Mouse (Mus musculus) midbrain, embryonic 10.5 days (tissue): ENCODE measurements around the gene Cfap99. TPM values are rescaled to one million over a fixed set of nuclear protein-coding genes. Genes with fewer than 3 reads are reported as not detected.

Experiments
- DNase-seq: peaks from one replicate; pipeline ENCODE4 v3.0.0-alpha.2; 2017; ENCODE audit warnings: low spot score
- H3K27ac ChIP-seq: fragments of 300-500 bp; sonication (generic); replicated peaks from 2 replicates; pipeline ENCODE4 v1.5.1; 2016; ENCODE audit warnings: mild to moderate bottlenecking
- H3K27me3 ChIP-seq: fragments of 300-500 bp; sonication (generic); 2 replicates; pipeline ENCODE4 v1.6.1; 2016; ENCODE audit warnings: low read depth, mild to moderate bottlenecking; ENCODE audit not compliant: poor library complexity, severe bottlenecking
- H3K36me3 ChIP-seq: fragments of 300-500 bp; sonication (generic); 2 replicates; pipeline ENCODE4 v1.6.1; 2016; ENCODE audit warnings: mild to moderate bottlenecking, moderate library complexity
- H3K4me1 ChIP-seq: fragments of 300-500 bp; sonication (generic); 2 replicates; pipeline ENCODE4 v1.6.1; 2016
- H3K4me3 ChIP-seq: fragments of 300-500 bp; sonication (generic); 2 replicates; pipeline ENCODE4 v1.5.1; 2016; ENCODE audit warnings: mild to moderate bottlenecking, moderate library complexity
- H3K9me3 ChIP-seq: fragments of 300-500 bp; sonication (generic); replicated peaks from 2 replicates; pipeline ENCODE4 v1.6.1; 2016; ENCODE audit warnings: mild to moderate bottlenecking
- WGBS: fragments of 180-500 bp; shearing (Covaris S2); methylation state at CpG from one replicate; pipeline ENCODE4 v1.1.7; 2016; 5-methylcytosine and 5-hydroxymethylcytosine counted together
- polyA plus RNA-seq: library from polyadenylated mRNA; unstranded; fragments of >200 nt; fragmentation: Nextera tagmentation; extraction: Ambion mirVana; gene quantifications from 2 replicates; pipeline ENCODE4 v1.2.1, GENCODE M21; 2016

The Cfap99 gene
- polyA plus RNA-seq, 1 experiment from 2014 or later, result not detected

DNA sequence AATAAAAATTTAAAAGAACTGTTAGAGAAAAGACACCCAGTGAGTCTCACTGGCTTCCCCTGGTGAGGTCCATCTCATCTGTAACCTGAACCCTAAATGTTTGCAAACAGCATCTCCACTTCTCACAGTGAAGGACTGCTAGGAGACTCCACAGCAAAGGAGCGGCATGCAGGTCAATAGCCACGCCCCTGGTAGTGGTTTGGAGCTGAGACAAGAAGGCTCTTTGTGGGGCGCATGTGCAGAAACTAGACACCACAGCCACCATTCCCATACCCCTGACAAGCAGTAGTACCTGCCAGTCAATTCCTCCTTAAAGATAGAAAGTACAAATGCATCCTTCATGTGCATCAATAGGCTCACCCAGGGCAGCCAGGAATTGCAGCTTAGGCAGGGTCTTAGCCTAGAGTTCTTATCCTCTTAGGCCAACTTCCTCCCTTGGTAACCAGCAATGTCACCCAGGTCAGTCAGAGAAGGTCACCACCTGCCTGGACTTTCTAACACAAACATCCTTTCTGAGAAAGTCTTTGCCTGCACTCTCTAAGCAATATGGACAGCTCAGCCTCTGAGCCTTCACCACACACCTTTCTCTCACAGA, 4.1 kb upstream of the Cfap99 start:
- H3K4me1 ChIP-seq, result peaks cover 43% of the 10 kb centered on the region
- H3K36me3 ChIP-seq, result no peaks in the 10 kb centered on the region
- no peak overlapping the region for H3K27ac ChIP-seq
- no peak for DNase-seq
- H3K9me3 ChIP-seq, result no peaks in the 10 kb centered on the region
- peaks cover 58% of the 10 kb centered on the region for H3K27me3 ChIP-seq
- 45% methylated on average over 3 of the region's 3 CpGs for WGBS
- no peak overlapping the region for H3K4me3 ChIP-seq

DNA sequence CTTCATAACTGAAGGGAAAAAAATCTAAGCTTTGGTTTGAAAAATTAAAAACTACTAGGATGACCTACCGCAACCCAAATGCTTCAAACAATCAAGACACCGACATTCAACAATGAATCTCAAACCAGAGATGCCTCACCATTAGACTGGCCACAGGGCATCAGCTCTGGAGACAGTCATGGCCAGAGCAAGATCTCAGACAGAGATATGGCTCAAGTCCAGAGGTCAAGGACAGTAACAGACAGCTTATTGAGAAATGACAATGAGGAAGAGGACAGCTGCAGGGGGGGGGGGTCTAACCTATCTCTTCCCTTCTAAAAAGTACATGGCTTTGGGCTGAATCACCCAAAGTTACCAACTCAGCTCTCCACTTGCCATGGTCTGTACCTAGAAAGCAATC, 3.1 kb upstream of the Cfap99 start:
- no peak for DNase-seq
- Histone ChIP-seq H3K27me3 (peaks cover 69% of the 10 kb centered on the region), H3K27ac (no peak overlapping the region), H3K36me3 (no peaks in the 10 kb centered on the region), H3K9me3 (no peaks in the 10 kb centered on the region), H3K4me3 (no peak overlapping the region), H3K4me1 (peaks cover 43% of the 10 kb centered on the region)
- WGBS, result 86% methylated on average over 2 of the region's 2 CpGs

DNA sequence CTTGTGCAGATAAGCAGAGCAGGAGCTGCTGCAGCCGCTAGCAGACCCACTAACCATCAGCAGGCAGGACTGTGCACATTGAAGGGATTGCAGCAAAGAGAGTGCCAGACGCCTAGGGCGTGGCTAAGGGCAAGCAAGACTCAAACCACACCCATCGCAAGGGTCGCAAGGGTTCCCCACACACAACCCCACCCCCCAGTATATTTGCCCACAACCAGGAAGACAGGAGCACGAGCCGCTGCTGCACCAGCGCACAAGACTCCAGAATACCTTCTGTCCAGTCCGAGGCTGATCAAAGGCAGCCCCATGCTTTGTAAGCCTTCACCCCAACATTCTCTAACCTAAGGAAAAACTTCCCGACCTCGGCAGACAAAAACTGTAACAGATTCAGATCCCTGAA, 1.9 kb upstream of the Cfap99 start:
- no peak overlapping the region for H3K27ac ChIP-seq
- DNase-seq, result peak; percentile 21
- H3K9me3 ChIP-seq, result no peaks in the 10 kb centered on the region
- WGBS, result 2% methylated on average over 11 of the region's 11 CpGs
- H3K4me1 ChIP-seq, result peaks cover 43% of the 10 kb centered on the region
- peaks cover 79% of the 10 kb centered on the region for H3K27me3 ChIP-seq
- H3K4me3 ChIP-seq, result peak overlapping the region; percentile 78
- no peaks in the 10 kb centered on the region for H3K36me3 ChIP-seq

DNA sequence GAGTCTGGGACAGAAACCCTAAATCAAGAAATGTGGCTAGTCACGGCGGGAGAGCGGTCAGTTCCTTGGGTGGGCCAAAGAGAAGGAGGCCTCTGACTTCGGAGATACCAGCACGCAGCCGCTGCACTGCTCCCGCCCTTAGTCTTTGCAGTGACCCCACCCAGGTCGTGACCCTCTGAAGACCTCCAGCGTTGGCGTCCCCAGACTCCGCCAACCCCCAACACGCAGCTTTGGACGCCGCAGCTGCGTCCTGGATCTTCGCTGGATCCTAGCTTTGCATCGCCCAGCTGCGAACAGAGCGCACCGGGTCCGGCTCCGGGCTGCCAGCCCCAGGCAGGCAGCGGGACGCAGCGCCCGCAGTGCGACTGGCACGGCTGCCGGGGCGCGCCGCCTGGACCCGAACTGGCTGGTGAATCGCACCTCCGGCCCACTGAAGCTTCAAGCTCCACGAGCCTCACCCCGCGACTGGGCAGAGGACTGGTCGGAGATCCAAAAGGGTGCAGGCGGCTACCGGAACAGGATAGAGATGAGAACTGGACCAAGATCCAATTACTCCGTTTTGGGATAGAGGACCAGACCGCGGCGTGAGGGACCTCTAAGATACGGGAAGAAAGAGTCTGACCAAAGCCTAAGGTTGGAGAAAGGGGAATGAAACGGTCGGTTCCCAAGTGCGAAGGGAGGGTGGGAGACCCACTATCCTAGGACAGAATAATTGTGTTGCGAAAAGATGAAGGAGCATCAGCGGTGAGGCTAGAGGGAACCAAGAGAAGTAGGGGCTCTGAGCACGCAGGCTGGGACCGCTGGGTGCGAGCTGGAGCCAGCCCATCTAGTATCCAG, 1.2 kb upstream of the Cfap99 start:
- peaks cover 79% of the 10 kb centered on the region for H3K27me3 ChIP-seq

DNA sequence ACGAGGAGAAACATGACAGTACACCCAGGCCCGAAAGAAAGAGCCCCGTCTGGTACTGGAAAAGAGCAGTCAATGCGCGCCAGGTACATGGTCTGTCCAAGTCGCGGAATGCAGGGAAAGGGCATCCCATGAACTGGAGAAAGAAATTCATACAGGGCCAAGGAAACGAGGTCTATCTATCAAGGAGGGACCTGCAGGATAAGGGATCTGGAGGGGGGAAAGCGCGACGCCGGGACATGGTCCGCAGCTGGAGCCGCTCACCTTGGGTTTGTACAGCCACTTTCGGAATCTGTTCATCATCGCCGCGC, 608 bp upstream of the Cfap99 start:
- Histone ChIP-seq H3K27me3 (peaks cover 79% of the 10 kb centered on the region), H3K4me1 (peaks cover 36% of the 10 kb centered on the region), H3K36me3 (no peaks in the 10 kb centered on the region), H3K27ac (peak overlapping the region; percentile 61), H3K9me3 (no peaks in the 10 kb centered on the region), H3K4me3 (peak overlapping the region; percentile 78)
- DNase-seq, result no peak
- 1% methylated on average over 18 of the region's 18 CpGs for WGBS

More for the DNA sequence above, 1.2 kb upstream of the Cfap99 start:
- DNase-seq, result peak; percentile 56
- Histone ChIP-seq H3K9me3 (no peaks in the 10 kb centered on the region), H3K4me3 (peak overlapping the region; percentile 78), H3K4me1 (peaks cover 42% of the 10 kb centered on the region), H3K36me3 (no peaks in the 10 kb centered on the region), H3K27ac (no peak overlapping the region; the same call in 1 of the 2 replicates)
- under 1% methylated on average over 54 of the region's 54 CpGs for WGBS

DNA sequence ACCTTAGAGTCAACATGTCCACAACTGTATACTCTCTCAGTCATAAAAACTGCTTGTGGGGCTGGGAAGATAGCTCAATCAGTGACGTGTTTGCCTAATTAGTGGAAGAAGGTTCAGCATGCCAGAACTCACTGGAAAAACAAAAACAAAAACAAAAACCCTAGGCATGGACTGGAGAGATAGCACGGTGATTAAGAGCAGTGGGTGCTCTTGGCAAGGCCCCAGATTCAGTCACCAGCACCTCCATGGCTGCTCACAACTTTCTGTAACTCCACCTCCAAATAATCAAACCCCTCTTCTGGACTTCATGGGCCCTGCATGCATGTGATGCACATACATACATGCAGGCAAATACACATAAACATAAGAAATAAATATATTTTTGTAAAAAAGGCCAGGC, 886 bp downstream of the Cfap99 start:
- no peak for DNase-seq
- H3K36me3 ChIP-seq, result no peaks in the 10 kb centered on the region
- peaks cover 70% of the 10 kb centered on the region for H3K27me3 ChIP-seq
- H3K27ac ChIP-seq, result no peak overlapping the region
- 60% methylated on average over 2 of the region's 2 CpGs for WGBS
- peaks cover 35% of the 10 kb centered on the region for H3K4me1 ChIP-seq
- peak overlapping the region; percentile 78 for H3K4me3 ChIP-seq
- H3K9me3 ChIP-seq, result no peaks in the 10 kb centered on the region

DNA sequence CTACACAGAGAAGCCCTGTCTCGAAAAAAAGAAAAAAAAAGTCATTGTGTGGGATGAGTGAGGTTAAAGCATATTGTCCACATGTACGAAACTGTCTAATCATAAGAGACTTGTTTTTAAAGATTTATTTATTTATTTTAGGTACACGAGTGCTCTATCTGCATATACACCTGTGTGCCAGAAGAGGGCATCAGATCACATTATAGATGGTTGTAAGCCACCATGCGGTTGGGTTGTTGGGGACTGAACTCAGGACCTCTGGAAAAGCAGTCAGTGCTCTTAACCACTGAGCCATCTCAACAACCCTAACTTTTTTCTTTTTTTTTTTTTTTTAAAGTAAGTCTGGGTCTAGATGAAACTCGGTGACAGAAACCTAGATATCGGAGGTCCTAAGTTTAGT, 5.0 kb downstream of the Cfap99 start:
- 79% methylated on average over 6 of the region's 6 CpGs for WGBS
- no peak for DNase-seq

DNA sequence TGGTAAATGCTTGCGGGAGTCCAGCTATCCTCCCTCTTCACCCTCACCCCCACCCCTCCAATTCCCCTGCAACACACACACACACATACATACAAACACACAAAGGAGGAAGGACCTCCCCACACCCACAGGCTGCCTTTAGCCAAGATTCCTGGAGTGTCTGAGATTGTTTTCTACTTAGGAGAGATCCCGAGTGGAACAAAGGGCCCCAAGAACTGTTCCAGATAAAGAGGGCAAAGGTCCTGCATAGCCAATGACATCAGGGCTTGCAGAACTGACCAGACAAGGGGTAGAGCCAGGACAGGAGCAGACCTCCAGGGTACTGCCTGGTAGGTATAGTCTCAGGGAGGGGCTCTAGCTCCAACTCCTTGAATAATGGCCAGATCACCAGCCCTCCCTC, 6.3 kb downstream of the Cfap99 start:
- 41% methylated on average over 2 of the region's 2 CpGs for WGBS
- Histone ChIP-seq H3K4me3 (no peak overlapping the region), H3K36me3 (no peaks in the 10 kb centered on the region), H3K27me3 (peaks cover 16% of the 10 kb centered on the region), H3K27ac (0 out of 2 replicates have a peak overlapping the region, but pooled peaks have one; percentile 0), H3K4me1 (peaks cover 26% of the 10 kb centered on the region), H3K9me3 (no peaks in the 10 kb centered on the region)
- DNase-seq, result no peak

More for the DNA sequence above, 5.0 kb downstream of the Cfap99 start:
- no peaks in the 10 kb centered on the region for H3K9me3 ChIP-seq
- H3K4me1 ChIP-seq, result peaks cover 33% of the 10 kb centered on the region
- no peaks in the 10 kb centered on the region for H3K36me3 ChIP-seq
- H3K27ac ChIP-seq, result no peak overlapping the region
- H3K27me3 ChIP-seq, result peaks cover 30% of the 10 kb centered on the region
- no peak overlapping the region for H3K4me3 ChIP-seq

DNA sequence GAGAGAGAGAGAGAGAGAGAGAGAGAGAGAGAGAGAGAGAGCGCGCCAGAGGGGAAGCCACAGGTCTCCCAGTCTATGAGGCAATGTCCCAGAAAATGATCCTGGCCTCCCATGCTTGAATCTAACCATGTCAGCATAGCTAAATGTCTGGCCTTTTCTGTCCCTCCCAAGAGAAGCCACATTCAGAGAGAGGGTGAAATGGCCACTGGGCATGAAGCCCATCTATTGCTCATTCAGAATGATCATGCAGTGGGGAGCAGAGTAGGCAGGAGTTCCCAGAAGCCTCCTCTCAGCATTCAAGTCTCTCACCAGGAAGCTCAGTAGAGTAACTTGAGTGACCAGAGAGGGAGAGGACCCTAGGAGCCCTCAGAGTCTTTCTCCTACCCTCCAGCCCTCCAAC, 6.7 kb downstream of the Cfap99 start:
- Histone ChIP-seq H3K4me1 (peaks cover 26% of the 10 kb centered on the region), H3K27me3 (peaks cover 12% of the 10 kb centered on the region), H3K36me3 (no peaks in the 10 kb centered on the region), H3K4me3 (no peak overlapping the region), H3K9me3 (no peaks in the 10 kb centered on the region), H3K27ac (0 out of 2 replicates have a peak overlapping the region, but pooled peaks have one; percentile 0)
- WGBS, result 100% methylated on average over 1 of the region's 2 CpGs
- DNase-seq, result no peak

DNA sequence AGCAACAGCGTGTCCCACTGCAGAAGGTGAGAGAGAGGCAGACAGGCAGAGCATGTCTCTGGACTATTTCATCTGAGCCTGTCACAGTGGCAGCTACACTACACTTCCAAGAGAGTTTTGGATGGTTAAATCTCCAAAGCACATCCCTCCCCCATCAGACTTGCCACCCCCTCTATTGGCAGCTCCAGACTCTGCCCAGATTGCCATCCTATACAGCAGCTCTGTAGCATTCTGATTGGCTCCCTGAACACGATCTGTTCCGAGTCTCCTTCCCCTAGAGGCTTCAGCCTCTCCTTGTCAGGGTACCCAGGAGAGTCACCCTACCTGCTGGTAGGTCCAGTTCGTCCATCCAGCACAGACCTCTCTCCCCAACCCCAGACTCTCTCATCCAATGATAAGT, 9.7 kb downstream of the Cfap99 start:
- no peak for DNase-seq
- Histone ChIP-seq H3K27ac (no peak overlapping the region), H3K4me3 (no peak overlapping the region), H3K27me3 (no peaks in the 10 kb centered on the region), H3K36me3 (no peaks in the 10 kb centered on the region), H3K9me3 (no peaks in the 10 kb centered on the region), H3K4me1 (peaks cover 26% of the 10 kb centered on the region)
- WGBS, result 66% methylated on average over 4 of the region's 4 CpGs

DNA sequence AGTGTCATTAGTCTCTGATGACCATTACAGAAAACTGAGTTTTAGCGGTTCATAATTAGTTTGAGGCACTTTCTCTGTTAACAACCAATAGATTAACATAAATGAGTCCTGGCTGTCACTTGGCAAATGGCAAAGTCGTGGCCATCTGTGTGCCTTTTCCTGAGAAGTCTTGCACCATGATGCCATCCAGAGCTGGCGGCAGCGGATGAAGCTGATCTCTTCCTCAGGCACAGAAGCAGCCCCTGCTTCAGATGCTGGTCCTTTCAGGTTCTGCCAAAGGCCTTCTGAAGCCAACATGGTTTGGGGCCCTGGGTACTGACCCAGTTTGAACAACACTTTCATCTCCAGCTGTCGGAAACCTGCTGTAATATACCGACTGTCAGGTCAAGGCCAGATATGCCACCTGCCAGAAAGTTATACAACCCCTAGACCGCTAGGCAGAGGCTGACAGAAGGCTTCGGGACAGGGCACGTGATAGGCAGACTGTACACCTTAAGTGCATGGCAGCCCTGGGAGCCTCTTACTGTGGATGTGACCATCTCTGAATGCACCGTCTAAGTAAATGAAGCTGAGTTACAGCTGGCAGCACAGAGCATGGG, 10.6 kb downstream of the Cfap99 start:
- peaks cover 24% of the 10 kb centered on the region for H3K4me1 ChIP-seq
- DNase-seq, result no peak
- no peaks in the 10 kb centered on the region for H3K9me3 ChIP-seq
- no peak overlapping the region for H3K4me3 ChIP-seq
- 87% methylated on average over 10 of the region's 10 CpGs for WGBS
- no peaks in the 10 kb centered on the region for H3K36me3 ChIP-seq
- no peak overlapping the region for H3K27ac ChIP-seq
- H3K27me3 ChIP-seq, result no peaks in the 10 kb centered on the region

DNA sequence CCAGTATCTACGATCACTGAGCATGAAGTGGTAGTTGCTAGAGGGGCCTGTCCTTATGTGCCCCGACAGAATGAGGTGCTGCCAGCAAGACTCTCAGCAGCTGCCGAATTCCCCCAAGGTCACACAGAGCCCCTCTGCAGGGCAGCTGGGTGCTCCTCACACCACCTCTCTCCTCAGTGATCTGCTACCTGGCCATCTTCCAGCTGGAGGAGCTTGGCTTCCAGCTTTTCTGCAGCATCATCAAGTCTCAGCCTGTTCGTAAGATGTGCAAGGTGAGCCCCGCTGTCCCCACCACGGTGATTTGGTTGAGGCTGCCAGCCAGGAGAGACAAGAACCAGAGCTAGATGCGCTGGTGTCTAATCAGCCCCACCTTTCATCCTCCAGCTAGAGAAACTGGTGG, 14.0 kb downstream of the Cfap99 start:
- H3K4me1 ChIP-seq, result no peaks in the 10 kb centered on the region
- no peak overlapping the region for H3K27ac ChIP-seq
- no peak overlapping the region for H3K4me3 ChIP-seq
- H3K27me3 ChIP-seq, result no peaks in the 10 kb centered on the region
- no peaks in the 10 kb centered on the region for H3K9me3 ChIP-seq
- H3K36me3 ChIP-seq, result no peaks in the 10 kb centered on the region
- 91% methylated on average over 7 of the region's 7 CpGs for WGBS
- DNase-seq, result no peak

DNA sequence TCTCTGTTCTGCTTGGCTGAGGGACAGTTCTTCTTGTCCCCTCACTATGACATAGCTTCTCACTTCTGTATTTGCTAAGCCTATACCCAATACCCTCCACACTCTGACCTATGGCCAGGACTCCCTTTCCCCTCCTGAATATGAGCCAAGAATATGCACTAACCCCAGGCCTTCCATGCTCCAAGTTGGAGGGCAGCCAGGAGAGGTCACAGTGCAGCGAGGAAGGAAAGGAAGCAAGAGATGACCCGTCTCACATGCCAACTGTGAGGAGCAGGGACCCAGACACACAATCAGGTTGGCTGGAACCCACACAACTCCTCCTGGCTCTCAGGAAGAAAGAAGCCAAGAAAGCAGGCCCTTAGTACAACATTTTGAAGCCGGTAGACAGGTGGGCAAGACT, 20.6 kb downstream of the Cfap99 start:
- Histone ChIP-seq H3K4me1 (no peaks in the 10 kb centered on the region), H3K9me3 (no peaks in the 10 kb centered on the region), H3K27ac (no peak overlapping the region), H3K27me3 (no peaks in the 10 kb centered on the region), H3K36me3 (no peaks in the 10 kb centered on the region), H3K4me3 (no peak overlapping the region)
- no peak for DNase-seq
- WGBS, result 80% methylated on average over 3 of the region's 3 CpGs
